Mouse (Mus musculus) stomach, postnatal 0 days (tissue): Measurements from ENCODE around the gene Fbxo11.

Source experiments
- CTCF ChIP-seq: IDR thresholded peaks from 2 replicates; pipeline ENCODE4 v1.5.1; 2016; ENCODE audit warnings: antibody characterized with exemption, low read depth, mild to moderate bottlenecking, moderate library complexity
- EP300 ChIP-seq: optimal IDR thresholded peaks from 2 replicates; pipeline ENCODE3; 2016; ENCODE audit warnings: antibody characterized with exemption

GRCm38 (mm10) chr17:88063980-88064346 lies 1.1 kb downstream of the Fbxo11 start:
- TF ChIP-seq CTCF (no peak), EP300 (no peak)
